Mouse (Mus musculus): ENCODE results near the gene Zzz3. TPM values are rescaled to one million over a fixed set of nuclear protein-coding genes. Genes with fewer than 3 reads are reported as not detected.

Zzz3 gene
- polyA plus RNA-seq, 1 experiment = 19.1 TPM

GRCm38 (mm10) chr3:152428925-152429324, 33.7 kb downstream of the Zzz3 start:
- H3K27ac ChIP-seq (ENCODE audit: insufficient read depth, low read depth, low read length) = no peak overlapping the region
- peaks cover 4% of the 10 kb centered on the region for H3K36me3 ChIP-seq (ENCODE audit: control insufficient read depth, insufficient read depth, low read length)
- H3K27me3 ChIP-seq (replicated peaks; ENCODE audit: control insufficient read depth, insufficient read depth, low read length) = no peaks in the 10 kb centered on the region
- DNase-seq = no peak
- no peaks in the 10 kb centered on the region for H3K4me1 ChIP-seq (ENCODE audit: control insufficient read depth, insufficient read depth, low read length)
- whole genome bisulfite sequencing = 89% methylated on average over 8 of the region's 8 CpGs
- no peak overlapping the region for H3K4me3 ChIP-seq (ENCODE audit: insufficient read depth, low read depth, low read length)
- no peak for TF ChIP-seq CTCF (conservative IDR thresholded peaks at IDR 0.05; ENCODE audit: insufficient read depth, insufficient read length, low read depth, low read length)
- no peak for TF ChIP-seq POLR2A (IDR thresholded peaks at IDR 0.05; ENCODE audit: low read depth, low read length)

GRCm38 (mm10) chr3:152432677-152433076, 37.4 kb downstream of the Zzz3 start:
- H3K27me3 ChIP-seq (replicated peaks; ENCODE audit: control insufficient read depth, insufficient read depth, low read length) = no peaks in the 10 kb centered on the region
- H3K36me3 ChIP-seq (ENCODE audit: control insufficient read depth, insufficient read depth, low read length) = peaks cover 1% of the 10 kb centered on the region; the same call in 1 of the 2 replicates
- no peak overlapping the region for H3K27ac ChIP-seq (ENCODE audit: insufficient read depth, low read depth, low read length)
- no peak overlapping the region for H3K4me3 ChIP-seq (ENCODE audit: insufficient read depth, low read depth, low read length)
- TF ChIP-seq CTCF (conservative IDR thresholded peaks at IDR 0.05; ENCODE audit: insufficient read depth, insufficient read length, low read depth, low read length) = no peak
- no peak for TF ChIP-seq POLR2A (IDR thresholded peaks at IDR 0.05; ENCODE audit: low read depth, low read length)
- peaks cover 6% of the 10 kb centered on the region; the same call in 1 of the 2 replicates for H3K4me1 ChIP-seq (ENCODE audit: control insufficient read depth, insufficient read depth, low read length)
- DNase-seq = no peak
- 94% methylated on average over 7 of the region's 7 CpGs for WGBS

GRCm38 (mm10) chr3:152435590-152435989, 40.3 kb downstream of the Zzz3 start:
- TF ChIP-seq CTCF (conservative IDR thresholded peaks at IDR 0.05; ENCODE audit: insufficient read depth, insufficient read length, low read depth, low read length) = no peak
- TF ChIP-seq POLR2A (IDR thresholded peaks at IDR 0.05; ENCODE audit: low read depth, low read length) = no peak

GRCm38 (mm10) chr3:152438068-152438467, 42.8 kb downstream of the Zzz3 start:
- H3K4me3 ChIP-seq (ENCODE audit: insufficient read depth, low read depth, low read length) = no peak overlapping the region
- no peak for TF ChIP-seq POLR2A (IDR thresholded peaks at IDR 0.05; ENCODE audit: low read depth, low read length)
- TF ChIP-seq CTCF (conservative IDR thresholded peaks at IDR 0.05; ENCODE audit: insufficient read depth, insufficient read length, low read depth, low read length) = no peak
- H3K36me3 ChIP-seq (ENCODE audit: control insufficient read depth, insufficient read depth, low read length) = no peaks in the 10 kb centered on the region
- H3K4me1 ChIP-seq (ENCODE audit: control insufficient read depth, insufficient read depth, low read length) = peaks cover 9% of the 10 kb centered on the region; the same call in 1 of the 2 replicates
- peak overlapping the region; percentile 30; the same call in 1 of the 2 replicates for H3K27ac ChIP-seq (ENCODE audit: insufficient read depth, low read depth, low read length)
- no peaks in the 10 kb centered on the region for H3K27me3 ChIP-seq (replicated peaks; ENCODE audit: control insufficient read depth, insufficient read depth, low read length)
- peak; percentile 45 for DNase-seq
- 62% methylated on average over 7 of the region's 7 CpGs for WGBS

More at GRCm38 (mm10) chr3:152435590-152435989, 40.3 kb downstream of the Zzz3 start:
- no peak for DNase-seq
- Histone ChIP-seq H3K27me3 (replicated peaks; ENCODE audit: control insufficient read depth, insufficient read depth, low read length) (no peaks in the 10 kb centered on the region), H3K4me1 (ENCODE audit: control insufficient read depth, insufficient read depth, low read length) (peaks cover 9% of the 10 kb centered on the region; the same call in 1 of the 2 replicates), H3K36me3 (ENCODE audit: control insufficient read depth, insufficient read depth, low read length) (no peaks in the 10 kb centered on the region), H3K4me3 (ENCODE audit: insufficient read depth, low read depth, low read length) (no peak overlapping the region), H3K27ac (ENCODE audit: insufficient read depth, low read depth, low read length) (no peak overlapping the region)

- Histone ChIP-seq H3K27me3 (replicated peaks; ENCODE audit: control insufficient read depth, insufficient read depth, low read length) (no peaks in the 10 kb centered on the region), H3K4me3 (ENCODE audit: insufficient read depth, low read depth, low read length) (no peak overlapping the region), H3K27ac (ENCODE audit: insufficient read depth, low read depth, low read length) (no peak overlapping the region), H3K4me1 (ENCODE audit: control insufficient read depth, insufficient read depth, low read length) (0 out of 2 replicates have a peak, but pooled peaks cover 3% of the 10 kb centered on the region), H3K36me3 (ENCODE audit: control insufficient read depth, insufficient read depth, low read length) (no peaks in the 10 kb centered on the region)
- TF ChIP-seq CTCF (conservative IDR thresholded peaks at IDR 0.05; ENCODE audit: insufficient read depth, insufficient read length, low read depth, low read length) = no peak
- no peak for TF ChIP-seq POLR2A (IDR thresholded peaks at IDR 0.05; ENCODE audit: low read depth, low read length)
- no peak for DNase-seq
- 82% methylated on average over 4 of the region's 4 CpGs for WGBS
Observed at GRCm38 (mm10) chr3:152442795-152443194, 47.5 kb downstream of the Zzz3 start.

- no peaks in the 10 kb centered on the region for H3K4me1 ChIP-seq (ENCODE audit: control insufficient read depth, insufficient read depth, low read length)
- no peak overlapping the region for H3K27ac ChIP-seq (ENCODE audit: insufficient read depth, low read depth, low read length)
- H3K27me3 ChIP-seq (replicated peaks; ENCODE audit: control insufficient read depth, insufficient read depth, low read length) = no peaks in the 10 kb centered on the region
- TF ChIP-seq POLR2A (IDR thresholded peaks at IDR 0.05; ENCODE audit: low read depth, low read length) = no peak
- TF ChIP-seq CTCF (conservative IDR thresholded peaks at IDR 0.05; ENCODE audit: insufficient read depth, insufficient read length, low read depth, low read length) = no peak
- DNase-seq = no peak
- WGBS = 57% methylated on average over 3 of the region's 3 CpGs
- no peaks in the 10 kb centered on the region for H3K36me3 ChIP-seq (ENCODE audit: control insufficient read depth, insufficient read depth, low read length)
- H3K4me3 ChIP-seq (ENCODE audit: insufficient read depth, low read depth, low read length) = no peak overlapping the region
Observed at GRCm38 (mm10) chr3:152444114-152444513, 48.8 kb downstream of the Zzz3 start.

- no peaks in the 10 kb centered on the region for H3K27me3 ChIP-seq (replicated peaks; ENCODE audit: control insufficient read depth, insufficient read depth, low read length)
- H3K4me1 ChIP-seq (ENCODE audit: control insufficient read depth, insufficient read depth, low read length) = no peaks in the 10 kb centered on the region
- peaks cover 4% of the 10 kb centered on the region; the same call in 1 of the 2 replicates for H3K36me3 ChIP-seq (ENCODE audit: control insufficient read depth, insufficient read depth, low read length)
- WGBS = 62% methylated on average over 1 of the region's 1 CpGs
- no peak overlapping the region for H3K27ac ChIP-seq (ENCODE audit: insufficient read depth, low read depth, low read length)
- no peak for DNase-seq
- TF ChIP-seq POLR2A (IDR thresholded peaks at IDR 0.05; ENCODE audit: low read depth, low read length) (no peak), CTCF (conservative IDR thresholded peaks at IDR 0.05; ENCODE audit: insufficient read depth, insufficient read length, low read depth, low read length) (no peak)
- no peak overlapping the region for H3K4me3 ChIP-seq (ENCODE audit: insufficient read depth, low read depth, low read length)
Observed at GRCm38 (mm10) chr3:152446966-152447365, 51.7 kb downstream of the Zzz3 start.
